Mouse (Mus musculus) kidney, embryonic 16.5 days (tissue): ENCODE measurements around the gene Fancc. TPM values are rescaled to one million over a fixed set of nuclear protein-coding genes. Genes with fewer than 3 reads are reported as not detected.

ENCODE experiments used
- ATAC-seq: fragments of 200-750 bp; cut with Nextera tagmentation; 2 replicates; pipeline ENCODE4 v1.8.0; 2017; ENCODE audit warnings: moderate TSS enrichment; ENCODE audit not compliant: low FRiP score, low TSS enrichment
- H3K27ac ChIP-seq: fragments of 300-500 bp; sonication (generic); 2 replicates; pipeline ENCODE4 v1.5.1; 2014; ENCODE audit warnings: low read length
- H3K27me3 ChIP-seq: fragments of 300-500 bp; sonication (generic); 2 replicates; pipeline ENCODE4 v1.6.1; 2014; ENCODE audit warnings: low read length, control low read depth, mixed read lengths; ENCODE audit not compliant: insufficient read depth
- H3K36me3 ChIP-seq: fragments of 300-500 bp; sonication (generic); 2 replicates; pipeline ENCODE4 v1.6.1; 2014; ENCODE audit warnings: low read length, control low read depth, mixed read lengths; ENCODE audit not compliant: insufficient read depth
- H3K4me1 ChIP-seq: fragments of 300-500 bp; sonication (generic); 2 replicates; pipeline ENCODE4 v1.6.1; 2014; ENCODE audit warnings: low read length, control low read depth, mixed read lengths; ENCODE audit not compliant: insufficient read depth
- H3K4me2 ChIP-seq: fragments of 300-500 bp; sonication (generic); replicated peaks from 2 replicates; pipeline ENCODE4 v1.6.1; 2014; ENCODE audit warnings: low read depth, low read length
- H3K4me3 ChIP-seq: fragments of 300-500 bp; sonication (generic); 2 replicates; pipeline ENCODE4 v1.5.1; 2014; ENCODE audit warnings: mild to moderate bottlenecking, low read length
- H3K9ac ChIP-seq: fragments of 300-500 bp; sonication (generic); replicated peaks from 2 replicates; pipeline ENCODE4 v1.6.1; 2014; ENCODE audit warnings: low read length
- H3K9me3 ChIP-seq: fragments of 300-500 bp; sonication (generic); 2 replicates; pipeline ENCODE4 v1.6.1; 2016; ENCODE audit warnings: low read length, control low read depth
- WGBS: fragments of 180-500 bp; shearing (Covaris S2); extraction: QIAGEN DNeasy Blood & Tissue Kit; methylation state at CpG from one replicate; pipeline ENCODE4 v1.1.7; 2014; 5-methylcytosine and 5-hydroxymethylcytosine counted together
- polyA plus RNA-seq: library from polyadenylated mRNA; unstranded; fragments of >200 nt; fragmentation: Nextera tagmentation; extraction: Ambion mirVana; gene quantifications from 2 replicates; pipeline ENCODE4 v1.2.1, GENCODE M21; 2015

The Fancc gene
- polyA plus RNA-seq, 1 experiment from 2014 or later: 22.2 TPM

DNA sequence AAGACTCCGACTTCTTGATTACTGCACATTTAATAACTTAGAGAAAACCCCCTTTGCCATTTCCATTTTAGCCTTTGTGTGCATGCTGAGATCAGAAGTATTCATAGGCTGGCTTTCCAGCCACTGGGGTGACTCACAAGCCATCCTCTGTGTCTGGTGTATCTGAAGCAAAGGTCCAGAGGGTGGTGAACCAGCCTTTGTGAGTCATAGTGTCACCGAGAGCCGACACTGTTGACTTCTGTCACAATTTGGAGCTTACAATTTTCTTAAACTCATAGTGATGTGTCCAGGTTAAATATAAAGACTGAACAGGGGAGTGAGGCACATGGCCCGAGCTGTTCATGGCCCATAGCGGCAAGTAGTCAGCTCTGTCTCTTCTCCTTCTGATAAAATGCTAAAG, 253.5 kb downstream of the Fancc start:
- no peaks in the 10 kb centered on the region for H3K27me3 ChIP-seq
- H3K9me3 ChIP-seq: no peaks in the 10 kb centered on the region
- peaks cover 82% of the 10 kb centered on the region for H3K4me1 ChIP-seq
- WGBS: 52% methylated on average over 5 of the region's 5 CpGs
- ATAC-seq: no peak
- H3K4me2 ChIP-seq: peak overlapping the region; percentile 42
- peak overlapping the region; percentile 32 for H3K4me3 ChIP-seq
- H3K36me3 ChIP-seq: peaks cover 7% of the 10 kb centered on the region; the same call in 1 of the 2 replicates
- H3K27ac ChIP-seq: peak overlapping the region; percentile 14
- H3K9ac ChIP-seq: peak overlapping the region; percentile 55

DNA sequence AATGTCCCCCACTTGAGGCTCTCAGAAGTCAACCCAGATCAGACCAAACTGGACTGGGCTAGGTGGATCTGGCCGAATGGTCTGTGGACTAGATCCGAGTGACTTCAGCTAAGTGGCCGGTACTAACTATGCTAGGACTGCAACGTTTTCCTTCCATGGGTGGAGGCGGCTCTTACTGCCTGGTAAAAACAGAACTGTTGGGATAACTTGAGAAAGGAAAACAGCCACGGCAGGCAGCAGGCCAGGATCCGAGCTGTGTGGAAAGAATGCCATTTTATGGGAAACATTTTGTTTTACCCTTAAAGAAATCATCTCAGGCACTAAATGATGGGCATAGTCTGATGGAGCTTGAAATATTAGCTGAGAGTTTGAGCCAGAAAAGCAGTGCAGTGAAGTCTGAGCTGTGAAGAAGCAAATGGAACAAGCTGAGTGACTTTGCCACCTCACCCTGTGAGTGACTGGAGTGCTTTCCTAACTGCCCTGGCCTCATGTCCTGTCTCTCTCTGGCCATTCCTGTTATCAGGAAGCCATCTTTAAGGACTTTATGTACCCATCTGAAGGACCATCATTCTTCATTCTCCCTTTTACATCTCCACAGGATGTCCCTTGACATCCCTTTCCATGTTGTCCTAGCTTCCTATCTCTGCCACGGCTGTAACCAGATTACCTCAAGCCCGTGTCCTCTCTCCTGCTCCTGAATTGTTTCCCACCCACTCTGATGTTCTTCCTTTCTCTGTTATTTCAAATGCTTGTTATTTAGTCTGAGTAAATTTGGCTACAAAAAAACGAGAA, 254.5 kb downstream of the Fancc start:
- H3K4me1 ChIP-seq: peaks cover 82% of the 10 kb centered on the region
- H3K9ac ChIP-seq: peak overlapping the region; percentile 56
- no peak for ATAC-seq
- H3K4me2 ChIP-seq: peak overlapping the region; percentile 71
- 34% methylated on average over 10 of the region's 10 CpGs for WGBS
- peak overlapping the region; percentile 64 for H3K4me3 ChIP-seq
- no peaks in the 10 kb centered on the region for H3K27me3 ChIP-seq
- peak overlapping the region; percentile 63 for H3K27ac ChIP-seq
- no peaks in the 10 kb centered on the region for H3K9me3 ChIP-seq
- peaks cover 1% of the 10 kb centered on the region; the same call in 1 of the 2 replicates for H3K36me3 ChIP-seq

DNA sequence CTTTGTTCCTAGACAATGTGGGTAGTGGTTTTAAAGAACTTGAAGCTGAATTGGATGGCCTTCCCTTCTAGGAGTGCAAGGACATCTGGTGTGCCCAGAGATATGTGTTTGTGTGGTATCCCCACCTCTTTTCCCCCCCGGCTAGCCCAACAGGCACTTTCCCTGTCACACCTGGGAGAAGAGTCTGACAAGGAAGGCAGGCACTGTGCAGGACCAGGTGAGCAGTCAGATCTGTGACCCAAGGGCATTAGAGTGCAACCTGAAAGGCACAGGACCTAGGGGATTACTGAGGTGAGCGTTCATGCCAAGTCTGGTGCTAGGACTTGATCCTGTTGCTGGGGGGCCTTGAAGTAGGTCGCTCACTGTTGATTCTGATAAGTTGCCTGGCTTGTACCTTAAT, 255.4 kb downstream of the Fancc start:
- Histone ChIP-seq H3K4me1 (peaks cover 73% of the 10 kb centered on the region), H3K4me2 (peak overlapping the region; percentile 71), H3K36me3 (no peaks in the 10 kb centered on the region), H3K27ac (peak overlapping the region; percentile 63), H3K9me3 (no peaks in the 10 kb centered on the region), H3K27me3 (no peaks in the 10 kb centered on the region), H3K9ac (peak overlapping the region; percentile 56), H3K4me3 (peak overlapping the region; percentile 64)
- ATAC-seq: no peak
- WGBS: 41% methylated on average over 3 of the region's 3 CpGs

DNA sequence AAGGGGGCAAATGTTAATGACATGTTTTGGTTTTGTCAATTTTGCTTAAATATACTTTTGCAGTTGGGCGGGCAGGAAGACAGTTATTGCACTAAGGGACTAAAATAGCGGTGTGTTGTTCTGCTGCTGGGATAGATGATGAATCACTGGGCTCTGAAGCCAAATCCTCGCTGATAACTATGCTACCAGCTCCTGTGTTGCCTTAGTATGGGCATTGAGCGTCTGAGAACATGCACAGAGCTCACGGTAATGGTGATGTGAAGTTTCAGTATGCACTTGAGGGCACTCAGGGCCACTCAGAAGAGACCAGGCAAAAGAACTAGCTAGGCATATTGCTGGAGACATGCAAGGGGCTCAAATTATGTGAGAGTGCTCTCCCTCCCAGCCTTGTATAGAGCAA, 256.2 kb downstream of the Fancc start:
- H3K4me2 ChIP-seq: peak overlapping the region; percentile 71
- peaks cover 70% of the 10 kb centered on the region for H3K4me1 ChIP-seq
- H3K27me3 ChIP-seq: no peaks in the 10 kb centered on the region
- H3K4me3 ChIP-seq: peak overlapping the region; percentile 64
- no peaks in the 10 kb centered on the region for H3K36me3 ChIP-seq
- H3K27ac ChIP-seq: peak overlapping the region; percentile 93
- WGBS: 5% methylated on average over 5 of the region's 5 CpGs
- ATAC-seq: no peak
- H3K9ac ChIP-seq: peak overlapping the region; percentile 86
- no peaks in the 10 kb centered on the region for H3K9me3 ChIP-seq

DNA sequence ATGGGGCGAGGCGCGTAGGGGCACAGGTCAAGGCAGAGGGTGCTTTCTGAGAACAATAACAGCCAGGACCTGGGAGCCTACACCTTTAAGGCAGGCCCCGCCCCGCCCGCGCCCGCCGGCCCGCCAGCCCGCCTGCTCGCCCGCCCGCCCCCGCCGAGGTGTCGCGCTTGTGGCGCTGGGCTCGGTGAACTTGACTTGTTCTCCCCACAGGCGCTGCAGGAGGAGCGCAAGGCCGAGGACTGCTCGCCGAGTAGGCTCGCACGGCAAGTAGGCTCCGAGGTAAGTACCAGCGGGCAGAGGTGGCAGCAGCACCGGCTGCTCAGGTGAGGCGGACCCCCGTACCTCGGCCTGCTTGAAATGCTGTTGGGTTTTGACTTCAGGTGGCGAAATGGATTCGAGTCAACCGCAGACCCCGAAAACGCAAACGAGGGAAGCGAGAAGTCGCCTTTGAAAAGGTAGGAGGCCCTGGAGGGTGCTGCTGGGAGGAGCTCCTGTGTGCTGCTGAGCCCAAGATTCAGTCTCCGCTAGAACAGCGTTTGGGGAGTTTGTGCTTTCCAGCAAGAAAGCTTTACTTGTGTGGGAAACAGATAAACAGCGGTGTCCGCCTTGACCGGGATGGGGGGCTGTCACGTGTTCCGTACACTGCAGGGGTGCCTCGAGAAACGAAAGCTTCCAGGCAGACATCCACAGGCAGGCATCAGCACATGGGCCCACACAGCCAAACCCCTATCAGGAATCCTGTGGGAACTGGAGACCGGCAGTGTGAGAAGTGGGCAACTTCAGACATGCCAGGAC, 257.0 kb downstream of the Fancc start:
- Histone ChIP-seq H3K27ac (peak overlapping the region; percentile 93), H3K4me3 (peak overlapping the region; percentile 64), H3K4me1 (peaks cover 67% of the 10 kb centered on the region), H3K4me2 (peak overlapping the region; percentile 71), H3K9ac (peak overlapping the region; percentile 86), H3K9me3 (no peaks in the 10 kb centered on the region), H3K36me3 (no peaks in the 10 kb centered on the region), H3K27me3 (no peaks in the 10 kb centered on the region)
- WGBS: under 1% methylated on average over 51 of the region's 51 CpGs
- peak; percentile 89 for ATAC-seq

DNA sequence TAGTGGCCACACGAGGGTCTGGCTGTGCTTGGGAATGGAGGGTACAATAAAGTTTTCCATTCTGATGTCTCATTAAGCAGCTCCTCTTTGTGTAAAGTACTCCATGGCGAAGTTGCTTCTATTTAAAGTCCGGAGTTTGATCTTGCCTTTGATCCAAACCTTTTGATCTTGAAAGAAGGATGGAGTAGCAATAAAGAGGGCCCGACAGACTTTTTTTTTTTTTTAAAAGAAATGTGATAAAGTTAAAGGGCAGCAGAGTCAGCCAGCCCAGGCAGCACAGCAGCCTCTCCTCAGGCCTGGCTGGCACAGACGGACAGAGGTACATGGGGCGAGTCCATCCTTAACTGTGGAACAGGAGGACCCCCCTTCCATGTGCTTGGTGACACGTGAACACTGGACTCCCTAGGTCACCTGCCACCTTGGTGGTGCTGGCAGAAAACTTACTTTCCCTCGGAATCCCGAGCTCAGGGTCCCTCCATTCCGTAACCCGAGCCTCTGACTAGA, 257.7 kb downstream of the Fancc start:
- H3K27me3 ChIP-seq: no peaks in the 10 kb centered on the region
- peak overlapping the region; percentile 71 for H3K4me2 ChIP-seq
- no peaks in the 10 kb centered on the region for H3K36me3 ChIP-seq
- H3K4me1 ChIP-seq: peaks cover 61% of the 10 kb centered on the region
- H3K9me3 ChIP-seq: no peaks in the 10 kb centered on the region
- WGBS: 5% methylated on average over 11 of the region's 11 CpGs
- H3K27ac ChIP-seq: peak overlapping the region; percentile 93
- peak overlapping the region; percentile 86 for H3K9ac ChIP-seq
- peak; percentile 92 for ATAC-seq
- H3K4me3 ChIP-seq: peak overlapping the region; percentile 64

DNA sequence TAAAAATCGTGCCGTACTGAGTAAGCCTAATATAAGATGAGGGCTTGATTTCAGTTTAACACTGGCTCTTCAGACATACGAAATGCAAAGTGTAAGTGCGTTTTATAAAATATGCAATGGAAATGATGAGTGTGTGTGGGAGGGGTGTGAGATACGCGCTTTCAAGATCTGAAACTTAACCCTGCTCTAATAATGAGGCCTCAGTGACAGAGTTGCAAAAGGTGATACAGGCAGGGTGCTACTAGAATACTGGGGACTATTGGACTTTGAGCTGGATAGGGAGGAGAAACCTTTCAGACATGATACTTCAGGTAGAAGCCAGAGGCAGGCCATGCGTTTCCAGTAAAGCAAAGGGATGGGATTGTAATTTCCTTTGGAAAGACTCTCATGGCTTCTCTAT, 259.0 kb downstream of the Fancc start:
- H3K4me3 ChIP-seq: no peak overlapping the region
- no peaks in the 10 kb centered on the region for H3K9me3 ChIP-seq
- H3K4me1 ChIP-seq: peaks cover 52% of the 10 kb centered on the region
- no peaks in the 10 kb centered on the region for H3K27me3 ChIP-seq
- ATAC-seq: no peak
- H3K27ac ChIP-seq: peak overlapping the region; percentile 54; the same call in 1 of the 2 replicates
- H3K36me3 ChIP-seq: no peaks in the 10 kb centered on the region
- no peak overlapping the region for H3K9ac ChIP-seq
- no peak overlapping the region for H3K4me2 ChIP-seq
- WGBS: 76% methylated on average over 7 of the region's 7 CpGs

DNA sequence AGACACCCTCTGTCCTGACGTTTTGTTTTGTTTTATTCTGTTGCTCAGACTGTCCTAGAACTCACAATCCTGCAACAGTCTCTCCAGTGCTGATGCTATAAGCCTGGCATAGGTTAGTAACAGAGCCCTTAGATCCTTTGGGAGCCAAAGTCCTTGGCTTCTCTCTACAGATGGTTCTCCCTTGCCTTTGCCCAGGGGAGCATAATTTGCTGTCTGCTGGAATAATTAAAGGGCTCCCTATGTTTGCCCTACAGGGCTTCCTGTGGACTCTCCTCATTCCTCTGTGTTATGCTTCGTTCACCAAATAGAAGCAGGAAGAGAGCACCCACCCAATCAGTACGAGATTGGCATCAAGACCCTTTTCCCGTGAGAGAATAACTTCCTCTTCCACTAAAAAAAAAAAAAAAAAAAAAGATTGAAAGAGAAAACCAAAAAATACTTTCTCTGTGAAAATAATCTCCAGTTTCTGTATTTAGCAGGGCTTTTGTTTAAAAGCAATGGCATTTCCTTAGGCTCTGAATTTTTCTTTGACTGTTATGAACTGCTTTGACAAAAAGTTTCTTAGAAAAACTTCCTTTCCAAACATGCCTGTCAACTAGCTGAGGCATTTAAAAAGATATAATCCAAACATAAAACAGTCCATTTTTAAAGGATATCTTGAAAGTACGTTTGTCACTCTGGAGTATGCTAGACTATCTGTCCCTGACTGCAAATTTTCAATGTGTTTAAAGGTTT, 260.8 kb downstream of the Fancc start:
- Histone ChIP-seq H3K9ac (peak overlapping the region; percentile 24; the same call in 1 of the 2 replicates), H3K27me3 (no peaks in the 10 kb centered on the region), H3K27ac (peak overlapping the region; percentile 84), H3K4me1 (peaks cover 47% of the 10 kb centered on the region), H3K36me3 (no peaks in the 10 kb centered on the region), H3K9me3 (no peaks in the 10 kb centered on the region), H3K4me3 (no peak overlapping the region), H3K4me2 (no peak overlapping the region)
- no peak for ATAC-seq
- WGBS: 26% methylated on average over 5 of the region's 5 CpGs

DNA sequence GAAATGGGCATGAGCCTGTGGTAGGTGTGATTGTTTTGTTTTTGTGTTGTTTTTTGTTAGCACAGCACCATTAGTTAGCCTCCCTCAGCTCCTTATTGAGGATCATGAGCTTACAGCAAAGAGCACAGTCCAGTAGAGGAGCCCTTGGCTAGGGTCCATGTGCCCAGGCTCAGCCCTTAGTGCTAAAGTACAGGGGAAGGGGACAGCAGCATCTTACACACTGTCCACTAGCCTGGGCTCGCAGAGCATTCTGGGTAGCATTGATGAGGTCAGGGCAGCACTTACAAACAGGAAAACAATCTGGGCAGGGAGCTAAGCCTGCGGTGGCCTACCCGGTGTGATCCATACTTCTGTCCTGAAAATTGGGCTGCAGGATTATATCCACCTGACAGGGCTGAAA, 261.5 kb downstream of the Fancc start:
- H3K9ac ChIP-seq: no peak overlapping the region
- H3K4me3 ChIP-seq: no peak overlapping the region
- H3K4me2 ChIP-seq: no peak overlapping the region
- no peak for ATAC-seq
- 82% methylated on average over 3 of the region's 3 CpGs for WGBS
- H3K27me3 ChIP-seq: no peaks in the 10 kb centered on the region
- peaks cover 45% of the 10 kb centered on the region for H3K4me1 ChIP-seq
- no peaks in the 10 kb centered on the region for H3K9me3 ChIP-seq
- H3K27ac ChIP-seq: peak overlapping the region; percentile 84
- H3K36me3 ChIP-seq: no peaks in the 10 kb centered on the region
